Mouse (Mus musculus) midbrain, embryonic 10.5 days (tissue): ENCODE results near the gene Snx13. TPM values are rescaled to one million over a fixed set of nuclear protein-coding genes. Genes with fewer than 3 reads are reported as not detected.

Experiments
- DNase-seq: peaks from one replicate; pipeline ENCODE4 v3.0.0-alpha.2; 2017; ENCODE audit warnings: low spot score
- H3K27ac ChIP-seq: fragments of 300-500 bp; sonication (generic); replicated peaks from 2 replicates; pipeline ENCODE4 v1.5.1; 2016; ENCODE audit warnings: mild to moderate bottlenecking
- H3K27me3 ChIP-seq: fragments of 300-500 bp; sonication (generic); 2 replicates; pipeline ENCODE4 v1.6.1; 2016; ENCODE audit warnings: low read depth, mild to moderate bottlenecking; ENCODE audit not compliant: poor library complexity, severe bottlenecking
- H3K36me3 ChIP-seq: fragments of 300-500 bp; sonication (generic); 2 replicates; pipeline ENCODE4 v1.6.1; 2016; ENCODE audit warnings: mild to moderate bottlenecking, moderate library complexity
- H3K4me1 ChIP-seq: fragments of 300-500 bp; sonication (generic); 2 replicates; pipeline ENCODE4 v1.6.1; 2016
- H3K4me3 ChIP-seq: fragments of 300-500 bp; sonication (generic); 2 replicates; pipeline ENCODE4 v1.5.1; 2016; ENCODE audit warnings: mild to moderate bottlenecking, moderate library complexity
- H3K9me3 ChIP-seq: fragments of 300-500 bp; sonication (generic); replicated peaks from 2 replicates; pipeline ENCODE4 v1.6.1; 2016; ENCODE audit warnings: mild to moderate bottlenecking
- WGBS: fragments of 180-500 bp; shearing (Covaris S2); methylation state at CpG from one replicate; pipeline ENCODE4 v1.1.7; 2016; 5-methylcytosine and 5-hydroxymethylcytosine counted together
- polyA plus RNA-seq: library from polyadenylated mRNA; unstranded; fragments of >200 nt; fragmentation: Nextera tagmentation; extraction: Ambion mirVana; gene quantifications from 2 replicates; pipeline ENCODE4 v1.2.1, GENCODE M21; 2016

Gene Snx13
- 15.3 and 15.6 TPM in 2 replicates for polyA plus RNA-seq

- H3K36me3 ChIP-seq, result no peaks in the 10 kb centered on the region
- H3K9me3 ChIP-seq, result no peaks in the 10 kb centered on the region
- peaks cover 30% of the 10 kb centered on the region for H3K4me1 ChIP-seq
- H3K4me3 ChIP-seq, result peak within 1 kb of the TSS; percentile 97
- H3K27ac ChIP-seq, result peak within 1 kb of the TSS; percentile 97
- peak; percentile 90 for DNase-seq
- 0% methylated on average over 49 of the region's 51 CpGs for WGBS
- no peaks in the 10 kb centered on the region for H3K27me3 ChIP-seq
Observed at GRCm38 (mm10) chr12:35046999-35047319, at the start of gene Snx13. Snx13 (plus strand) TSS chr12:35047186.

- 94% methylated on average over 3 of the region's 3 CpGs for WGBS
- no peak overlapping the region for H3K4me3 ChIP-seq
- no peak for DNase-seq
- H3K27me3 ChIP-seq, result no peaks in the 10 kb centered on the region
- no peak overlapping the region for H3K27ac ChIP-seq
- H3K36me3 ChIP-seq, result no peaks in the 10 kb centered on the region
- H3K9me3 ChIP-seq, result 0 out of 2 replicates have a peak, but pooled peaks cover 6% of the 10 kb centered on the region
- no peaks in the 10 kb centered on the region for H3K4me1 ChIP-seq
Observed at GRCm38 (mm10) chr12:34997597-34998182, 49.3 kb upstream of the Snx13 start.

GRCm38 (mm10) chr12:34998778-34999467 lies 48.1 kb upstream of the Snx13 start:
- no peaks in the 10 kb centered on the region for H3K4me1 ChIP-seq
- WGBS, result 91% methylated on average over 12 of the region's 12 CpGs

GRCm38 (mm10) chr12:35000323-35000722 lies 46.7 kb upstream of the Snx13 start:
- 72% methylated on average over 4 of the region's 4 CpGs for WGBS
- Histone ChIP-seq H3K27ac (no peak overlapping the region), H3K9me3 (0 out of 2 replicates have a peak, but pooled peaks cover 4% of the 10 kb centered on the region), H3K27me3 (no peaks in the 10 kb centered on the region), H3K36me3 (no peaks in the 10 kb centered on the region), H3K4me3 (no peak overlapping the region), H3K4me1 (no peaks in the 10 kb centered on the region)
- no peak for DNase-seq

More at GRCm38 (mm10) chr12:34998778-34999467, 48.1 kb upstream of the Snx13 start:
- Histone ChIP-seq H3K27ac (no peak overlapping the region), H3K36me3 (no peaks in the 10 kb centered on the region), H3K4me3 (no peak overlapping the region), H3K27me3 (no peaks in the 10 kb centered on the region), H3K9me3 (0 out of 2 replicates have a peak, but pooled peaks cover 6% of the 10 kb centered on the region)
- DNase-seq, result no peak

GRCm38 (mm10) chr12:35005748-35006147 lies 41.2 kb upstream of the Snx13 start:
- DNase-seq, result no peak

GRCm38 (mm10) chr12:35007851-35008250 lies 39.1 kb upstream of the Snx13 start:
- no peak overlapping the region for H3K4me3 ChIP-seq
- no peak for DNase-seq
- H3K9me3 ChIP-seq, result no peaks in the 10 kb centered on the region
- H3K36me3 ChIP-seq, result no peaks in the 10 kb centered on the region
- 89% methylated on average over 1 of the region's 1 CpGs for WGBS
- H3K27me3 ChIP-seq, result peaks cover 6% of the 10 kb centered on the region
- peaks cover 19% of the 10 kb centered on the region for H3K4me1 ChIP-seq
- H3K27ac ChIP-seq, result no peak overlapping the region

More at GRCm38 (mm10) chr12:35005748-35006147, 41.2 kb upstream of the Snx13 start:
- Histone ChIP-seq H3K27ac (no peak overlapping the region), H3K27me3 (peaks cover 6% of the 10 kb centered on the region), H3K9me3 (no peaks in the 10 kb centered on the region), H3K4me3 (no peak overlapping the region), H3K36me3 (no peaks in the 10 kb centered on the region), H3K4me1 (peaks cover 19% of the 10 kb centered on the region)

- Histone ChIP-seq H3K4me3 (no peak overlapping the region), H3K9me3 (no peaks in the 10 kb centered on the region), H3K36me3 (no peaks in the 10 kb centered on the region), H3K4me1 (peaks cover 19% of the 10 kb centered on the region), H3K27me3 (peaks cover 6% of the 10 kb centered on the region), H3K27ac (peak overlapping the region; percentile 52)
- DNase-seq, result peak; percentile 43
- WGBS, result 49% methylated on average over 11 of the region's 11 CpGs
Observed at GRCm38 (mm10) chr12:35008340-35009137, 38.4 kb upstream of the Snx13 start.

GRCm38 (mm10) chr12:35011462-35011861 lies 35.5 kb upstream of the Snx13 start:
- Histone ChIP-seq H3K36me3 (no peaks in the 10 kb centered on the region), H3K9me3 (no peaks in the 10 kb centered on the region), H3K27ac (no peak overlapping the region), H3K4me1 (peaks cover 19% of the 10 kb centered on the region), H3K27me3 (peaks cover 6% of the 10 kb centered on the region), H3K4me3 (no peak overlapping the region)
- DNase-seq, result no peak
- 66% methylated on average over 1 of the region's 1 CpGs for WGBS

GRCm38 (mm10) chr12:35013950-35014349 lies 33.0 kb upstream of the Snx13 start:
- H3K4me1 ChIP-seq, result peaks cover 7% of the 10 kb centered on the region
- no peak for DNase-seq
- 57% methylated on average over 2 of the region's 2 CpGs for WGBS
- H3K9me3 ChIP-seq, result no peaks in the 10 kb centered on the region
- H3K27me3 ChIP-seq, result no peaks in the 10 kb centered on the region
- H3K36me3 ChIP-seq, result no peaks in the 10 kb centered on the region
- H3K27ac ChIP-seq, result no peak overlapping the region
- no peak overlapping the region for H3K4me3 ChIP-seq

GRCm38 (mm10) chr12:35016056-35016455 lies 30.9 kb upstream of the Snx13 start:
- DNase-seq, result no peak
- H3K36me3 ChIP-seq, result no peaks in the 10 kb centered on the region
- H3K27ac ChIP-seq, result no peak overlapping the region
- H3K27me3 ChIP-seq, result no peaks in the 10 kb centered on the region
- H3K4me1 ChIP-seq, result no peaks in the 10 kb centered on the region
- no peak overlapping the region for H3K4me3 ChIP-seq
- 66% methylated on average over 3 of the region's 3 CpGs for WGBS
- H3K9me3 ChIP-seq, result no peaks in the 10 kb centered on the region

GRCm38 (mm10) chr12:35016481-35017250 lies 30.3 kb upstream of the Snx13 start:
- H3K4me3 ChIP-seq, result no peak overlapping the region
- 91% methylated on average over 9 of the region's 9 CpGs for WGBS
- DNase-seq, result no peak
- H3K4me1 ChIP-seq, result no peaks in the 10 kb centered on the region
- H3K36me3 ChIP-seq, result no peaks in the 10 kb centered on the region
- H3K27ac ChIP-seq, result no peak overlapping the region
- H3K27me3 ChIP-seq, result no peaks in the 10 kb centered on the region
- H3K9me3 ChIP-seq, result no peaks in the 10 kb centered on the region

GRCm38 (mm10) chr12:35018679-35019237 lies 28.2 kb upstream of the Snx13 start:
- H3K27me3 ChIP-seq, result no peaks in the 10 kb centered on the region
- H3K4me3 ChIP-seq, result no peak overlapping the region
- H3K36me3 ChIP-seq, result no peaks in the 10 kb centered on the region
- H3K9me3 ChIP-seq, result no peaks in the 10 kb centered on the region
- 89% methylated on average over 9 of the region's 9 CpGs for WGBS
- DNase-seq, result no peak
- H3K27ac ChIP-seq, result no peak overlapping the region
- no peaks in the 10 kb centered on the region for H3K4me1 ChIP-seq
